Mouse (Mus musculus) heart, embryonic 11.5 days (tissue): Measurements from ENCODE around the gene Retsat. TPM values are rescaled to one million over a fixed set of nuclear protein-coding genes. Genes with fewer than 3 reads are reported as not detected.

Experiments used
- ATAC-seq: fragments of 200-750 bp; cut with Nextera tagmentation; replicated peaks from 2 replicates; pipeline ENCODE4 v1.8.0; 2017; ENCODE audit warnings: moderate library complexity; ENCODE audit not compliant: insufficient number of reproducible peaks, low FRiP score, low TSS enrichment
- H3K27ac ChIP-seq: fragments of 300-500 bp; sonication (generic); 2 replicates; pipeline ENCODE4 v1.5.1; 2014; ENCODE audit warnings: mild to moderate bottlenecking, low read depth, low read length
- H3K27me3 ChIP-seq: fragments of 300-500 bp; sonication (generic); 2 replicates; pipeline ENCODE4 v1.6.1; 2014; ENCODE audit warnings: mild to moderate bottlenecking, low read length, mixed read lengths; ENCODE audit not compliant: control insufficient read depth, insufficient read depth
- H3K36me3 ChIP-seq: fragments of 300-500 bp; sonication (generic); 2 replicates; pipeline ENCODE4 v1.6.1; 2014; ENCODE audit warnings: mild to moderate bottlenecking, low read length, moderate library complexity, mixed read lengths; ENCODE audit not compliant: control insufficient read depth, insufficient read depth
- H3K4me1 ChIP-seq: fragments of 300-500 bp; sonication (generic); 2 replicates; pipeline ENCODE4 v1.6.1; 2014; ENCODE audit warnings: low read length; ENCODE audit not compliant: control insufficient read depth, insufficient read depth
- H3K4me2 ChIP-seq: fragments of 300-500 bp; sonication (generic); 2 replicates; pipeline ENCODE4 v1.6.1; 2014; ENCODE audit warnings: mild to moderate bottlenecking, moderate library complexity
- H3K4me3 ChIP-seq: fragments of 300-500 bp; sonication (generic); 2 replicates; pipeline ENCODE4 v1.5.1; 2014; ENCODE audit warnings: low read depth, low read length
- H3K9ac ChIP-seq: fragments of 300-500 bp; sonication (generic); 2 replicates; pipeline ENCODE4 v1.6.1; 2014; ENCODE audit warnings: mild to moderate bottlenecking, low read depth, low read length, moderate library complexity
- H3K9me3 ChIP-seq: fragments of 300-500 bp; sonication (generic); replicated peaks from 2 replicates; pipeline ENCODE4 v1.6.1; 2016; ENCODE audit warnings: low read length; ENCODE audit not compliant: control insufficient read depth
- WGBS: fragments of 180-500 bp; shearing (Covaris S2); extraction: QIAGEN DNeasy Blood & Tissue Kit; methylation state at CpG from one replicate; pipeline ENCODE4 v1.1.7; 2014; ENCODE audit not compliant: insufficient replicate concordance; 5-methylcytosine and 5-hydroxymethylcytosine counted together
- polyA plus RNA-seq: library from polyadenylated mRNA; unstranded; fragments of >200 nt; fragmentation: Nextera tagmentation; extraction: Ambion mirVana; gene quantifications from 2 replicates; pipeline ENCODE4 v1.2.1, GENCODE M21; 2014

Retsat gene
- 13.9 and 16.2 TPM in 2 replicates for polyA plus RNA-seq

- 1% methylated on average over 38 of the region's 38 CpGs for WGBS
- Histone ChIP-seq H3K4me2 (peak within 1 kb of the TSS; percentile 85), H3K27ac (peak within 1 kb of the TSS; percentile 79), H3K4me1 (peaks cover 15% of the 10 kb centered on the region; the same call in 1 of the 2 replicates), H3K9ac (peak within 1 kb of the TSS; percentile 74), H3K36me3 (no peaks in the 10 kb centered on the region), H3K27me3 (no peaks in the 10 kb centered on the region), H3K4me3 (peak within 1 kb of the TSS; percentile 53), H3K9me3 (no peaks in the 10 kb centered on the region)
- ATAC-seq, result peak; percentile 88
Measured at GRCm38 (mm10) chr6:72597956-72598753, at the start of gene Retsat, which contains the start of gene Elmod3. Gene Retsat, plus strand, starts transcription at chr6:72598475. Gene Elmod3, minus strand, starts transcription at chr6:72598413.

GRCm38 (mm10) chr6:72549041-72549580 lies 49.2 kb upstream of the Retsat start:
- WGBS, result 58% methylated on average over 9 of the region's 9 CpGs
- Histone ChIP-seq H3K27me3 (no peaks in the 10 kb centered on the region), H3K9ac (no peak overlapping the region), H3K27ac (no peak overlapping the region), H3K4me2 (peak overlapping the region; percentile 29; the same call in 1 of the 2 replicates), H3K4me3 (no peak overlapping the region), H3K4me1 (peaks cover 8% of the 10 kb centered on the region; the same call in 1 of the 2 replicates), H3K36me3 (no peaks in the 10 kb centered on the region), H3K9me3 (no peaks in the 10 kb centered on the region)
- no peak for ATAC-seq

GRCm38 (mm10) chr6:72550025-72550424 lies 48.2 kb upstream of the Retsat start:
- WGBS, result 52% methylated on average over 6 of the region's 6 CpGs
- no peaks in the 10 kb centered on the region for H3K36me3 ChIP-seq
- H3K4me3 ChIP-seq, result no peak overlapping the region
- no peak overlapping the region for H3K27ac ChIP-seq
- ATAC-seq, result no peak
- H3K4me1 ChIP-seq, result peaks cover 4% of the 10 kb centered on the region; the same call in 1 of the 2 replicates
- H3K27me3 ChIP-seq, result no peaks in the 10 kb centered on the region
- no peak overlapping the region for H3K4me2 ChIP-seq
- no peak overlapping the region for H3K9ac ChIP-seq
- no peaks in the 10 kb centered on the region for H3K9me3 ChIP-seq

- no peaks in the 10 kb centered on the region for H3K27me3 ChIP-seq
- H3K9ac ChIP-seq, result no peak overlapping the region
- WGBS, result 84% methylated on average over 10 of the region's 10 CpGs
- H3K9me3 ChIP-seq, result no peaks in the 10 kb centered on the region
- H3K4me1 ChIP-seq, result peaks cover 4% of the 10 kb centered on the region; the same call in 1 of the 2 replicates
- no peak overlapping the region for H3K4me3 ChIP-seq
- H3K27ac ChIP-seq, result no peak overlapping the region
- H3K4me2 ChIP-seq, result no peak overlapping the region
- no peaks in the 10 kb centered on the region for H3K36me3 ChIP-seq
- ATAC-seq, result no peak
Measured at GRCm38 (mm10) chr6:72550503-72551100, 47.7 kb upstream of the Retsat start.

- Histone ChIP-seq H3K27ac (peak overlapping the region; percentile 71), H3K4me1 (peaks cover 4% of the 10 kb centered on the region; the same call in 1 of the 2 replicates), H3K4me3 (peak overlapping the region; percentile 47), H3K27me3 (no peaks in the 10 kb centered on the region), H3K36me3 (no peaks in the 10 kb centered on the region), H3K9ac (peak overlapping the region; percentile 79), H3K4me2 (peak overlapping the region; percentile 85), H3K9me3 (no peaks in the 10 kb centered on the region)
- peak; percentile 60; the same call in 1 of the 2 replicates for ATAC-seq
- 18% methylated on average over 27 of the region's 27 CpGs for WGBS
Measured at GRCm38 (mm10) chr6:72552171-72553078, 45.9 kb upstream of the Retsat start.

- no peak for ATAC-seq
- Histone ChIP-seq H3K9ac (peak overlapping the region; percentile 79), H3K4me3 (peak overlapping the region; percentile 47), H3K9me3 (no peaks in the 10 kb centered on the region), H3K36me3 (no peaks in the 10 kb centered on the region), H3K4me2 (peak overlapping the region; percentile 85), H3K27ac (peak overlapping the region; percentile 71), H3K27me3 (no peaks in the 10 kb centered on the region), H3K4me1 (peaks cover 4% of the 10 kb centered on the region; the same call in 1 of the 2 replicates)
- WGBS, result 20% methylated on average over 8 of the region's 8 CpGs
Measured at GRCm38 (mm10) chr6:72553079-72553412, 45.2 kb upstream of the Retsat start.

GRCm38 (mm10) chr6:72560801-72561200 lies 37.5 kb upstream of the Retsat start:
- Histone ChIP-seq H3K36me3 (no peaks in the 10 kb centered on the region; the same call in 1 of the 2 replicates), H3K27me3 (no peaks in the 10 kb centered on the region), H3K4me2 (no peak overlapping the region), H3K4me1 (peaks cover 11% of the 10 kb centered on the region), H3K27ac (no peak overlapping the region), H3K9ac (no peak overlapping the region), H3K4me3 (no peak overlapping the region), H3K9me3 (no peaks in the 10 kb centered on the region)
- WGBS, result 72% methylated on average over 8 of the region's 8 CpGs
- no peak for ATAC-seq

GRCm38 (mm10) chr6:72562486-72562885 lies 35.8 kb upstream of the Retsat start:
- 57% methylated on average over 6 of the region's 6 CpGs for WGBS
- Histone ChIP-seq H3K4me2 (no peak overlapping the region), H3K27me3 (no peaks in the 10 kb centered on the region), H3K9ac (0 out of 2 replicates have a peak overlapping the region, but pooled peaks have one; percentile 24), H3K27ac (no peak overlapping the region), H3K9me3 (no peaks in the 10 kb centered on the region), H3K4me1 (peaks cover 13% of the 10 kb centered on the region), H3K4me3 (no peak overlapping the region), H3K36me3 (no peaks in the 10 kb centered on the region; the same call in 1 of the 2 replicates)
- no peak for ATAC-seq
